Mouse (Mus musculus) CD4-positive helper T cell, adult 2 months (primary cell): ENCODE data around the gene Gm17490.

ENCODE experiments used
- DNase-seq: peaks from one replicate; pipeline ENCODE4 v3.0.0-alpha.2; 2012; ENCODE audit warnings: low read depth, missing footprints, low spot score

The Gm17490 gene

GRCm38 (mm10) chr2:11625890-11626289 is at the start of gene Gm17490:
Gm17490 (minus strand) TSS chr2:11626264.
- DNase-seq, result no peak

- peak; percentile 67 for DNase-seq
Observed at GRCm38 (mm10) chr2:11672144-11672543, 46.1 kb upstream of the Gm17490 start.

- no peak for DNase-seq
Observed at GRCm38 (mm10) chr2:11665326-11665725, 39.3 kb upstream of the Gm17490 start.

- DNase-seq, result no peak
Observed at GRCm38 (mm10) chr2:11664806-11665205, 38.7 kb upstream of the Gm17490 start.

- DNase-seq, result peak; percentile 27
Observed at GRCm38 (mm10) chr2:11664367-11664766, 38.3 kb upstream of the Gm17490 start.

GRCm38 (mm10) chr2:11663961-11664360 is 37.9 kb upstream of the Gm17490 start:
- DNase-seq, result peak; percentile 86

GRCm38 (mm10) chr2:11662907-11663230 is 36.8 kb upstream of the Gm17490 start:
- peak; percentile 53 for DNase-seq

GRCm38 (mm10) chr2:11662143-11662906 is 36.3 kb upstream of the Gm17490 start:
- peak; percentile 59 for DNase-seq

- no peak for DNase-seq
Observed at GRCm38 (mm10) chr2:11659263-11659662, 33.2 kb upstream of the Gm17490 start.

- peak; percentile 79 for DNase-seq
Observed at GRCm38 (mm10) chr2:11657581-11657980, 31.5 kb upstream of the Gm17490 start.

- DNase-seq, result peak; percentile 75
Observed at GRCm38 (mm10) chr2:11654990-11655931, 29.2 kb upstream of the Gm17490 start.

GRCm38 (mm10) chr2:11653780-11654179 is 27.7 kb upstream of the Gm17490 start:
- DNase-seq, result no peak

GRCm38 (mm10) chr2:11653330-11653729 is 27.3 kb upstream of the Gm17490 start:
- DNase-seq, result peak; percentile 93

- DNase-seq, result peak; percentile 77
Observed at GRCm38 (mm10) chr2:11652780-11653179, 26.7 kb upstream of the Gm17490 start.

- peak; percentile 24 for DNase-seq
Observed at GRCm38 (mm10) chr2:11652196-11652595, 26.1 kb upstream of the Gm17490 start.

GRCm38 (mm10) chr2:11651476-11651875 is 25.4 kb upstream of the Gm17490 start:
- DNase-seq, result peak; percentile 75

GRCm38 (mm10) chr2:11645297-11645696 is 19.2 kb upstream of the Gm17490 start:
- DNase-seq, result peak; percentile 44

- DNase-seq, result no peak
Observed at GRCm38 (mm10) chr2:11644057-11644456, 18.0 kb upstream of the Gm17490 start.

GRCm38 (mm10) chr2:11642451-11642941 is 16.4 kb upstream of the Gm17490 start, which contains the start of gene Il2ra:
Il2ra (plus strand) TSS chr2:11642807.
- DNase-seq, result peak; percentile 78

GRCm38 (mm10) chr2:11637115-11637514 is 11.1 kb upstream of the Gm17490 start:
- DNase-seq, result peak; percentile 52

- DNase-seq, result no peak
Observed at GRCm38 (mm10) chr2:11636138-11636480, 10.0 kb upstream of the Gm17490 start.

GRCm38 (mm10) chr2:11635471-11636137 is 9.5 kb upstream of the Gm17490 start:
- peak; percentile 53 for DNase-seq
